Mouse (Mus musculus): ENCODE results near the gene Mapk8ip1.

GRCm38 (mm10) chr2:92408309-92409045, 7.4 kb upstream of the Mapk8ip1 start:
- no peak for TF ChIP-seq CTCF (IDR thresholded peaks at IDR 0.05; ENCODE audit: low read depth, low read length)
- no peak for TF ChIP-seq POLR2A (IDR thresholded peaks at IDR 0.05; ENCODE audit: borderline replicate concordance, low read depth, low read length)
